Comparison of ENCODE assay signal across 15 mouse cellular contexts in genomic region chr13:58848578-58848977, GRCm38 (mm10). TPM values are rescaled to one million over a fixed set of nuclear protein-coding genes. Genes with fewer than 3 reads are reported as not detected.
DNase-seq lines count a peak whose midpoint lies in the region; ATAC-seq and TF ChIP-seq lines count a peak whose summit lies in the region.
"Had no signal": no experiment of that assay in that cellular context is flagged by ENCODE, and none has a peak within 500 bp of the region (broad histone marks: within the 10 kb centered on the region; RNA-seq: fewer than 3 reads in every experiment).

No protein-coding gene starts in this region.

- no peaks in the 10 kb centered on the region for H3K9me3 ChIP-seq in E14TG2a.4 (ENCODE audit: low read length)
- H3K9me3 ChIP-seq: embryonic facial prominence, embryonic 12.5 days; heart, embryonic 15.5 days; limb, embryonic 13.5 days had no signal

- TF ChIP-seq CTCF in gastrocnemius, adult 2 months (IDR thresholded peaks at IDR 0.05), result peak; percentile 32; the same call in 1 of the 2 replicates
- TF ChIP-seq CTCF in left cerebral cortex, adult 2 months (IDR thresholded peaks at IDR 0.05), result peak; percentile 51
- TF ChIP-seq CTCF in E14TG2a.4 (conservative IDR thresholded peaks at IDR 0.05; ENCODE audit: low read length), result peak; percentile 78

- no peaks in the 10 kb centered on the region for H3K36me3 ChIP-seq in E14TG2a.4 (ENCODE audit: insufficient read depth, low read length)
- H3K36me3 ChIP-seq: embryonic facial prominence, embryonic 12.5 days; heart, embryonic 15.5 days; limb, embryonic 13.5 days had no signal

- no peak for DNase-seq in gastrocnemius, adult 2 months
- no peak for DNase-seq in gastrocnemius, postnatal 10 days
- DNase-seq in left cerebral cortex, adult 2 months (ENCODE audit: extremely low spot score in 1 of 2, low spot score in 2 of 2), result no peak
- DNase-seq in left cerebral cortex, adult 8-10 months (ENCODE audit: low spot score in 2 of 2), result no peak
- peak; percentile 72 for DNase-seq in R1 (ENCODE audit: low read depth, low spot score)
- no peak for DNase-seq in kidney, adult 8-10 months
- DNase-seq: cerebellum, postnatal 36 days; kidney, adult 11 months; spleen, adult 18-20 months had no signal

- ATAC-seq in megakaryocyte progenitor cell, adult 5-6 weeks (replicated peaks; ENCODE audit: poor library complexity), result no peak

- intact Hi-C loops in gastrocnemius, adult 2 months (cut with DNase I), result no loop called here
- intact Hi-C loops in left cerebral cortex, adult 2 months (cut with DNase I), result no loop called here

- H3K27ac ChIP-seq in gastrocnemius, adult 2 months, result no peak overlapping the region
- H3K27ac ChIP-seq in left cerebral cortex, adult 2 months, result no peak overlapping the region
- H3K27ac ChIP-seq: embryonic facial prominence, embryonic 12.5 days; heart, embryonic 15.5 days; hindbrain, embryonic 10.5 days; limb, embryonic 13.5 days had no signal

- no peaks in the 10 kb centered on the region for H3K4me1 ChIP-seq in E14TG2a.4 (replicated peaks; ENCODE audit: low read depth, low read length)
- H3K4me1 ChIP-seq: embryonic facial prominence, embryonic 12.5 days; heart, embryonic 15.5 days; limb, embryonic 13.5 days had no signal

- no peak overlapping the region for H3K4me3 ChIP-seq in gastrocnemius, adult 2 months
- no peak overlapping the region for H3K4me3 ChIP-seq in left cerebral cortex, adult 2 months
- H3K4me3 ChIP-seq in E14TG2a.4 (replicated peaks; ENCODE audit: low read length), result no peak overlapping the region
- H3K4me3 ChIP-seq: embryonic facial prominence, embryonic 12.5 days; heart, embryonic 15.5 days; hindbrain, embryonic 10.5 days; limb, embryonic 13.5 days had no signal

- H3K27me3 ChIP-seq in E14TG2a.4 (ENCODE audit: insufficient read depth, low read length), result peaks cover 7% of the 10 kb centered on the region
- H3K27me3 ChIP-seq: embryonic facial prominence, embryonic 12.5 days; heart, embryonic 15.5 days; limb, embryonic 13.5 days had no signal

RNA-seq across cellular contexts. Expression of gene Ntrk2, which starts 42.2 kb away (rescaled TPM):
- total RNA-seq in gastrocnemius, adult 2 months (2021), result 1 to 10 TPM; 3.9 to 4.5 TPM
- total RNA-seq in gastrocnemius, postnatal 10 days (2021), result 10 to 100 TPM; 13.0 to 15.1 TPM
- 100 to 1,000 TPM; 425 to 426 TPM for total RNA-seq in left cerebral cortex, adult 2 months (2021)
- 100 to 1,000 TPM; 351 to 384 (median 372) TPM for total RNA-seq in left cerebral cortex, adult 8-10 months (2022)
- total RNA-seq in megakaryocyte progenitor cell, adult 5-6 weeks (2015), result not detected in 2 replicates
- total RNA-seq in megakaryocyte progenitor cell, adult 5-6 weeks (2017), result not detected in 2 replicates

Comparison
In these comparisons a context has a peak if more than half of its experiments do, and no peak if none do; other contexts are left out.
1. RNA of gene Ntrk2, which starts 42.2 kb away (total RNA-seq): 425 to 426 TPM in left cerebral cortex, adult 2 months and 351 to 384 TPM in left cerebral cortex, adult 8-10 months; 13.0 to 15.1 TPM in gastrocnemius, postnatal 10 days, 3.9 to 4.5 TPM in gastrocnemius, adult 2 months and not detected in megakaryocyte progenitor cell, adult 5-6 weeks; every median in the first group is over 10 times any median in the second.
2. Peak in every context shown above with its lines, with median percentiles within 50 percentile points of each other: CTCF ChIP-seq.